Mouse (Mus musculus): ENCODE results near the gene Sppl3.

Sppl3 gene

GRCm38 (mm10) chr5:115125211-115125871 lies 114.4 kb downstream of the Sppl3 start:
- DNase-seq (ENCODE audit: low read depth, low spot score) = peak; percentile 75

GRCm38 (mm10) chr5:115126578-115127312 lies 115.8 kb downstream of the Sppl3 start:
- DNase-seq (ENCODE audit: low read depth, low spot score) = no peak

GRCm38 (mm10) chr5:115127421-115128179 lies 116.7 kb downstream of the Sppl3 start:
- no peak for DNase-seq (ENCODE audit: low read depth, low spot score)

GRCm38 (mm10) chr5:115129328-115129727 lies 118.4 kb downstream of the Sppl3 start:
- DNase-seq (ENCODE audit: low read depth, low spot score) = no peak

GRCm38 (mm10) chr5:115132465-115132864 lies 121.5 kb downstream of the Sppl3 start:
- no peak for DNase-seq (ENCODE audit: low read depth, low spot score)

- DNase-seq (ENCODE audit: low read depth, low spot score) = no peak
Measured at GRCm38 (mm10) chr5:115133358-115134066, 122.6 kb downstream of the Sppl3 start.

- peak; percentile 88 for DNase-seq (ENCODE audit: low read depth, low spot score)
Measured at GRCm38 (mm10) chr5:115134234-115135165, 123.6 kb downstream of the Sppl3 start, which contains the start of gene Unc119b. Gene Unc119b (minus strand): TSS chr5:115134975.

GRCm38 (mm10) chr5:115139124-115139523 lies 128.2 kb downstream of the Sppl3 start:
- DNase-seq (ENCODE audit: low read depth, low spot score) = no peak

- peak; percentile 90 for DNase-seq (ENCODE audit: low read depth, low spot score)
Measured at GRCm38 (mm10) chr5:115140726-115141125, 129.8 kb downstream of the Sppl3 start.

- peak; percentile 75 for DNase-seq (ENCODE audit: low read depth, low spot score)
Measured at GRCm38 (mm10) chr5:115142166-115142697, 131.3 kb downstream of the Sppl3 start.

GRCm38 (mm10) chr5:115143552-115143951 lies 132.6 kb downstream of the Sppl3 start:
- DNase-seq (ENCODE audit: low read depth, low spot score) = no peak

GRCm38 (mm10) chr5:115144471-115144870 lies 133.5 kb downstream of the Sppl3 start:
- peak; percentile 49 for DNase-seq (ENCODE audit: low read depth, low spot score)

- DNase-seq (ENCODE audit: low read depth, low spot score) = peak; percentile 90
Measured at GRCm38 (mm10) chr5:115145253-115145968, 134.5 kb downstream of the Sppl3 start.

GRCm38 (mm10) chr5:115145976-115146746 lies 135.2 kb downstream of the Sppl3 start:
- DNase-seq (ENCODE audit: low read depth, low spot score) = no peak

GRCm38 (mm10) chr5:115146747-115147130 lies 135.8 kb downstream of the Sppl3 start:
- no peak for DNase-seq (ENCODE audit: low read depth, low spot score)

GRCm38 (mm10) chr5:115147388-115147787 lies 136.5 kb downstream of the Sppl3 start:
- no peak for DNase-seq (ENCODE audit: low read depth, low spot score)

- DNase-seq (ENCODE audit: low read depth, low spot score) = no peak
Measured at GRCm38 (mm10) chr5:115148378-115148777, 137.4 kb downstream of the Sppl3 start.

All from R1 (cell line).